Mouse (Mus musculus): Measurements from ENCODE around the gene Mbtps1. TPM values are rescaled to one million over a fixed set of nuclear protein-coding genes. Genes with fewer than 3 reads are reported as not detected.

Mbtps1 gene
- total RNA-seq, 2 experiments from 2014 or later, result 39.7 to 41.3 TPM

- intact Hi-C loops (cut with DNase I), result no loop called here
Observed at GRCm38 (mm10) chr8:119563849-119564251, 5.3 kb upstream of the Mbtps1 start.

DNA sequence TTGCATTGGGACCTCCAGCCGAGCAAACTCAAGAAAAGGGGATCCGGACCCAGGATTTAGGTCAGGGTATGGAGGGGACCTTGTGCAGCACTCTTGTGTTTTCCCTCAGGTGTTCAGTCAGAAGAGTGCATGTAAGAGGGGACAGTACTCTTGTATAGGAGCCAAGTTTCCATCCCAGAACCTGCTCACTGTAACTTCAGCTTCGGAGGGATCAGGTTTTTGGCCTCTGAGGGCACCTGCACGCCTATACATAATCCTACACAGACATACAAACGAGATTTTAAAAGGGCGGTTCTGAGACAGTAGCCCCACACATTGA is 826 bp upstream of the Mbtps1 start:
- intact Hi-C loops (cut with DNase I), result loop anchor here (2.0 to 5.0 kb wide), 3 partner anchors 15 to 118 kb away; partner anchors contain the start of genes Dnaaf1 and Hsdl1
- DNase-seq, result no peak

More at GRCm38 (mm10) chr8:119563849-119564251, 5.3 kb upstream of the Mbtps1 start:
- DNase-seq, result no peak

- DNase-seq, result peak in 1 of 2 experiments; percentile 18
- intact Hi-C loops (cut with DNase I), result loop anchor here (2.0 to 5.0 kb wide), 3 partner anchors 17 to 119 kb away; partner anchors contain the start of genes Dnaaf1 and Hsdl1
Observed at GRCm38 (mm10) chr8:119557821-119558602, 523 bp downstream of the Mbtps1 start.

- DNase-seq, result no peak
- intact Hi-C loops (cut with DNase I), result loop anchor here (5.0 kb wide), 2 partner anchors 45 to 120 kb away; no protein-coding TSS in a partner anchor
Observed at GRCm38 (mm10) chr8:119557132-119557531, 1.4 kb downstream of the Mbtps1 start.

DNA sequence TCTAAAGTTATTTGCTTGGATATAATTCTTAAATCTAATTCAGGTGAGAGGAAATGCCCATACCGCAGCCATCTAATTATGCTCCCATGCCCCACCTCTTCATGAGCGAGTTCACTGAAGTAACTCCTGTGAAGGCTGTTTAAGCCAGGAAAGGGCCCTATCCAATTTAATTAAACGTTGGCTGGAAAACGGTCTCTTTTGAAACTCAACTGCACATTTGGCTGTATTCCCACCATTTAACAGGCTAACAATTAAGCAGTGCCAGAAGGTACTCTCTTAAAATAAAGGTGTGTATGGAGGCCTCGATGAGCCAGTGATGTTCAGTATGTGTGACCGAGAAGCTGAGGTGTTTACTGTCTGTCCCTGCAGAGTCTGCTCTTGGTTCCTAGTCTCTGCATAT is 2.7 kb downstream of the Mbtps1 start:
- intact Hi-C loops (cut with DNase I), result loop anchor here (5.0 kb wide), 2 partner anchors 46 to 121 kb away; no protein-coding TSS in a partner anchor

GRCm38 (mm10) chr8:119552967-119553366 is 5.6 kb downstream of the Mbtps1 start:
- no peak for DNase-seq
- intact Hi-C loops (cut with DNase I), result no loop called here

More for the DNA sequence above, 2.7 kb downstream of the Mbtps1 start:
- DNase-seq, result no peak

GRCm38 (mm10) chr8:119548560-119549113 is 9.9 kb downstream of the Mbtps1 start:
- DNase-seq, result no peak
- intact Hi-C loops (cut with DNase I), result no loop called here

- DNase-seq, result no peak
Observed at GRCm38 (mm10) chr8:119547019-119547691, 11.4 kb downstream of the Mbtps1 start.

GRCm38 (mm10) chr8:119545791-119546190 is 12.7 kb downstream of the Mbtps1 start:
- no peak for DNase-seq
- intact Hi-C loops (cut with DNase I), result no loop called here

More at GRCm38 (mm10) chr8:119547019-119547691, 11.4 kb downstream of the Mbtps1 start:
- intact Hi-C loops (cut with DNase I), result no loop called here

DNA sequence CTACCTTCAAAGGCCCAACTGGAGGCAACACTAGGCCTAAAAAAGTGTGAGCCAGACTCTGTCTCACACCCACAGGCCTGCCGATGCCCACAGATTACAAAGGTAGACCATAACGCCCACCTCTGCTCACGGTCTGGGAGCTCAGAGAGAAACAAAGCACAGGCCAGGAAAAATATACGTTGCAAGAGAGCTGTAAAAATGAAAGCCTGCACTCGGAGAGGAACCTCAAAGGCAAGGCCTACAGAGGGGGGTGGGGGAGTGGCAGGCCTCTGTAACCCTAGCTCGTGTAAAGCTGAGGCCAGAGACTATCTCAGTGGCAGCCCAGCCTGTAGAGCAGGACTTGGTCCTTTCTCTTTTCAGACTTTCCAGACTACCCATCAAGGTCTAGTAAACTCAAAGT is 13.4 kb downstream of the Mbtps1 start:
- intact Hi-C loops (cut with DNase I), result no loop called here
- no peak for DNase-seq

GRCm38 (mm10) chr8:119544606-119545005 is 13.9 kb downstream of the Mbtps1 start:
- intact Hi-C loops (cut with DNase I), result no loop called here
- DNase-seq, result no peak

GRCm38 (mm10) chr8:119531973-119532372 is 26.6 kb downstream of the Mbtps1 start:
- intact Hi-C loops (cut with DNase I), result no loop called here
- DNase-seq, result no peak

- intact Hi-C loops (cut with DNase I), result no loop called here
- DNase-seq, result no peak
Observed at GRCm38 (mm10) chr8:119531397-119531796, 27.1 kb downstream of the Mbtps1 start.

- intact Hi-C loops (cut with DNase I), result no loop called here
- DNase-seq, result no peak
Observed at GRCm38 (mm10) chr8:119530937-119531336, 27.6 kb downstream of the Mbtps1 start.

GRCm38 (mm10) chr8:119528762-119529161 is 29.8 kb downstream of the Mbtps1 start:
- intact Hi-C loops (cut with DNase I), result no loop called here
- DNase-seq, result no peak

GRCm38 (mm10) chr8:119520102-119520501 is 38.4 kb downstream of the Mbtps1 start:
- intact Hi-C loops (cut with DNase I), result no loop called here
- no peak for DNase-seq

GRCm38 (mm10) chr8:119516674-119517073 is 41.9 kb downstream of the Mbtps1 start:
- no peak for DNase-seq
- intact Hi-C loops (cut with DNase I), result no loop called here

DNA sequence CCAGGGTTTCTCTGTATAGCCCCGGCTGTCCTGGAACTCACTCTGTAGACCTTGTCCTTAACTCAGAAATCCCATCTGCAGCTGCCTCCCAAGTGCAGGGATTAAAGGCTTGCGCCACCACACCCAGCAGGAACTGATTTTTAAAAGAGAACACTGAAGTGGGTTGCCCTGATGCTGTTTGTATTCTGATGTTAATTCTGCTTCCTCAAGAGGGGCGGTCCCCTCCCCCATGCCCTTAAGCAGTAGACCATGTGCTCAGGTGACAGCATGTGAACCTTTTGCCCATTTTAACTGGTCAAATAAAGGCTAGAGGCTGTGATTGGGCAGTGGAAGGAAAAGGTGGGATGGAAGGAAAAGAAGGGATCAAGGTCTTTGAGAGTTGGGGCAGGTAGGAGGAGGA is 42.8 kb downstream of the Mbtps1 start:
- intact Hi-C loops (cut with DNase I), result no loop called here
- DNase-seq, result no peak

GRCm38 (mm10) chr8:119514940-119515339 is 43.6 kb downstream of the Mbtps1 start:
- DNase-seq, result no peak
- intact Hi-C loops (cut with DNase I), result no loop called here

- intact Hi-C loops (cut with DNase I), result no loop called here
- DNase-seq, result no peak
Observed at GRCm38 (mm10) chr8:119513405-119513804, 45.1 kb downstream of the Mbtps1 start.

DNA sequence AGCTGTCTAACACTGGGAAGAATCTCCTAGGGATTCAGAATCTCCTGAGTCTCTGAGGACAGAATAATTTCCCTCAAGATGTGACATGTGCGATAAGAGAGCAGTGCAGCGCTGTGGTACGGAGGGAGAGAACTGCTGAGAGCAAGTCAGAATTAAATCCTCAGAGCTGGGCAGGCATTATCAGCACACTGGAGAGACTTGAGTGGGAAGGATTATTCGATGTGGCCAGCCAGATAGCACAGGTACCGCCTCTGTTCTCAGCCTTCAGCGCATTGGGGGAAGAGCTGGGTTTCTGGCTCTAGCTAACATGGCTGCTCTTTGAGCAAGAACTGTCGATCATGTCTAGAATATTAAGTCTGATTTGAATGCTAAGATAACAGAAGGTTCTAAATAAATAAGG is 46.8 kb downstream of the Mbtps1 start:
- DNase-seq, result no peak
- intact Hi-C loops (cut with DNase I), result no loop called here

Measured in heart, postnatal 36 days (tissue).